Mouse (Mus musculus): ENCODE data around the gene Slc30a10. TPM values are rescaled to one million over a fixed set of nuclear protein-coding genes. Genes with fewer than 3 reads are reported as not detected.
A peak's percentile ranks its signal among the peaks of the same experiment; 100 is the strongest.

Slc30a10 gene
- polyA plus RNA-seq, 1 experiment from 2014 or later = 0.24 TPM

- H3K4me3 ChIP-seq = no peak overlapping the region
- ATAC-seq (ENCODE audit: extremely low read depth, insufficient number of reproducible peaks, low FRiP score, low TSS enrichment) = no peak
- 77% methylated on average over 5 of the region's 5 CpGs for WGBS
- H3K4me1 ChIP-seq = peaks cover 4% of the 10 kb centered on the region; the same call in 1 of the 2 replicates
- no peak overlapping the region for H3K9ac ChIP-seq
- no peak overlapping the region for H3K4me2 ChIP-seq
- H3K9me3 ChIP-seq = no peaks in the 10 kb centered on the region
- H3K36me3 ChIP-seq = no peaks in the 10 kb centered on the region
- H3K27ac ChIP-seq (replicated peaks) = no peak overlapping the region
- no peaks in the 10 kb centered on the region for H3K27me3 ChIP-seq (replicated peaks)
These were observed 8.2 kb downstream of the Slc30a10 start for GRCm38 (mm10) chr1:185462889-185463288.

GRCm38 (mm10) chr1:185469551-185470021 lies 14.9 kb downstream of the Slc30a10 start:
- H3K27ac ChIP-seq (replicated peaks) = peak overlapping the region; percentile 50
- H3K4me2 ChIP-seq = peak overlapping the region; percentile 24
- 22% methylated on average over 8 of the region's 8 CpGs for WGBS

GRCm38 (mm10) chr1:185472025-185472720 lies 17.5 kb downstream of the Slc30a10 start:
- H3K9ac ChIP-seq = peak overlapping the region; percentile 28; the same call in 1 of the 2 replicates

More at GRCm38 (mm10) chr1:185469551-185470021, 14.9 kb downstream of the Slc30a10 start:
- Histone ChIP-seq H3K4me3 (no peak overlapping the region), H3K4me1 (peaks cover 27% of the 10 kb centered on the region), H3K9me3 (no peaks in the 10 kb centered on the region), H3K27me3 (replicated peaks) (no peaks in the 10 kb centered on the region), H3K36me3 (no peaks in the 10 kb centered on the region), H3K9ac (0 out of 2 replicates have a peak overlapping the region, but pooled peaks have one; percentile 41)
- no peak for ATAC-seq (ENCODE audit: extremely low read depth, insufficient number of reproducible peaks, low FRiP score, low TSS enrichment)

DNA sequence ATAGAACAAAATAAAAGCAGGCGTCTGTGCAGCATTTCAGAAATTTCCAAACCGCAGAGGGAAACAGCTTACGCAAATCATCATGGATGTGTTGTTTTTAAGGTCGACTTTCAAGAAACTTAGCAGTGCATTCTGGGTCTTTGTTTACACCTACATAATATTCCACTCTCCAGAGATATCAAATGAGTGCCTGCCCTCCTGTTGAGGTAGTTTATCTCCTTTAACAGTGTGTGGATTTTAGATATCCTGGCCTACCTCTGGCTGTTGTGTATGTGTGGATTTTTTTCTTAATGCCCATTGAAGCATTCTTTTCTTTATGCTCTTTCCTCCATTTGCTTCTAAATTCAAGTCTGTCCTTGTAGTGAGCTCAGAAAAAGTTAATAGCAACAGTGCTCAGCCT lies 18.1 kb downstream of the Slc30a10 start:
- Histone ChIP-seq H3K9ac (no peak overlapping the region), H3K27me3 (replicated peaks) (no peaks in the 10 kb centered on the region), H3K4me2 (peak overlapping the region; percentile 35; the same call in 1 of the 2 replicates), H3K4me3 (no peak overlapping the region), H3K36me3 (no peaks in the 10 kb centered on the region), H3K4me1 (peaks cover 23% of the 10 kb centered on the region), H3K27ac (replicated peaks) (peak overlapping the region; percentile 58; the same call in 1 of the 2 replicates), H3K9me3 (no peaks in the 10 kb centered on the region)
- ATAC-seq (ENCODE audit: extremely low read depth, insufficient number of reproducible peaks, low FRiP score, low TSS enrichment) = no peak
- WGBS = 72% methylated on average over 4 of the region's 4 CpGs

More at GRCm38 (mm10) chr1:185472025-185472720, 17.5 kb downstream of the Slc30a10 start:
- H3K4me3 ChIP-seq = no peak overlapping the region
- peak; percentile 70; the same call in 1 of the 2 replicates for ATAC-seq (ENCODE audit: extremely low read depth, insufficient number of reproducible peaks, low FRiP score, low TSS enrichment)
- H3K27me3 ChIP-seq (replicated peaks) = no peaks in the 10 kb centered on the region
- peak overlapping the region; percentile 58; the same call in 1 of the 2 replicates for H3K27ac ChIP-seq (replicated peaks)
- peak overlapping the region; percentile 35 for H3K4me2 ChIP-seq
- peaks cover 23% of the 10 kb centered on the region for H3K4me1 ChIP-seq
- H3K9me3 ChIP-seq = no peaks in the 10 kb centered on the region
- H3K36me3 ChIP-seq = no peaks in the 10 kb centered on the region
- 25% methylated on average over 8 of the region's 8 CpGs for WGBS

- H3K27ac ChIP-seq (replicated peaks) = no peak overlapping the region
- WGBS = 81% methylated on average over 1 of the region's 1 CpGs
These were observed 18.8 kb downstream of the Slc30a10 start for GRCm38 (mm10) chr1:185473437-185473836.

GRCm38 (mm10) chr1:185479861-185480260 lies 25.2 kb downstream of the Slc30a10 start:
- no peak for ATAC-seq (ENCODE audit: extremely low read depth, insufficient number of reproducible peaks, low FRiP score, low TSS enrichment)
- Histone ChIP-seq H3K36me3 (no peaks in the 10 kb centered on the region), H3K27me3 (replicated peaks) (no peaks in the 10 kb centered on the region), H3K4me3 (no peak overlapping the region), H3K4me2 (no peak overlapping the region), H3K4me1 (no peaks in the 10 kb centered on the region), H3K9ac (no peak overlapping the region), H3K9me3 (no peaks in the 10 kb centered on the region), H3K27ac (replicated peaks) (no peak overlapping the region)
- 95% methylated on average over 4 of the region's 4 CpGs for WGBS

More at GRCm38 (mm10) chr1:185473437-185473836, 18.8 kb downstream of the Slc30a10 start:
- peaks cover 23% of the 10 kb centered on the region for H3K4me1 ChIP-seq
- no peaks in the 10 kb centered on the region for H3K36me3 ChIP-seq
- H3K4me2 ChIP-seq = no peak overlapping the region
- H3K9me3 ChIP-seq = no peaks in the 10 kb centered on the region
- H3K27me3 ChIP-seq (replicated peaks) = no peaks in the 10 kb centered on the region
- H3K9ac ChIP-seq = no peak overlapping the region
- no peak overlapping the region for H3K4me3 ChIP-seq
- ATAC-seq (ENCODE audit: extremely low read depth, insufficient number of reproducible peaks, low FRiP score, low TSS enrichment) = no peak

- H3K9me3 ChIP-seq = no peaks in the 10 kb centered on the region
- no peak for ATAC-seq (ENCODE audit: extremely low read depth, insufficient number of reproducible peaks, low FRiP score, low TSS enrichment)
- peak overlapping the region; percentile 44 for H3K4me2 ChIP-seq
- H3K9ac ChIP-seq = no peak overlapping the region
- no peaks in the 10 kb centered on the region for H3K4me1 ChIP-seq
- no peak overlapping the region for H3K4me3 ChIP-seq
- no peaks in the 10 kb centered on the region for H3K36me3 ChIP-seq
- no peaks in the 10 kb centered on the region for H3K27me3 ChIP-seq (replicated peaks)
- H3K27ac ChIP-seq (replicated peaks) = no peak overlapping the region
- WGBS = 60% methylated on average over 19 of the region's 19 CpGs
These were observed 27.5 kb downstream of the Slc30a10 start for GRCm38 (mm10) chr1:185482001-185482761.

GRCm38 (mm10) chr1:185482762-185483161 lies 28.1 kb downstream of the Slc30a10 start:
- 88% methylated on average over 2 of the region's 2 CpGs for WGBS
- no peak for ATAC-seq (ENCODE audit: extremely low read depth, insufficient number of reproducible peaks, low FRiP score, low TSS enrichment)
- Histone ChIP-seq H3K27me3 (replicated peaks) (no peaks in the 10 kb centered on the region; the same call in 1 of the 2 replicates), H3K9me3 (no peaks in the 10 kb centered on the region), H3K36me3 (no peaks in the 10 kb centered on the region), H3K4me1 (no peaks in the 10 kb centered on the region), H3K4me2 (no peak overlapping the region), H3K9ac (no peak overlapping the region), H3K4me3 (no peak overlapping the region), H3K27ac (replicated peaks) (no peak overlapping the region)

DNA sequence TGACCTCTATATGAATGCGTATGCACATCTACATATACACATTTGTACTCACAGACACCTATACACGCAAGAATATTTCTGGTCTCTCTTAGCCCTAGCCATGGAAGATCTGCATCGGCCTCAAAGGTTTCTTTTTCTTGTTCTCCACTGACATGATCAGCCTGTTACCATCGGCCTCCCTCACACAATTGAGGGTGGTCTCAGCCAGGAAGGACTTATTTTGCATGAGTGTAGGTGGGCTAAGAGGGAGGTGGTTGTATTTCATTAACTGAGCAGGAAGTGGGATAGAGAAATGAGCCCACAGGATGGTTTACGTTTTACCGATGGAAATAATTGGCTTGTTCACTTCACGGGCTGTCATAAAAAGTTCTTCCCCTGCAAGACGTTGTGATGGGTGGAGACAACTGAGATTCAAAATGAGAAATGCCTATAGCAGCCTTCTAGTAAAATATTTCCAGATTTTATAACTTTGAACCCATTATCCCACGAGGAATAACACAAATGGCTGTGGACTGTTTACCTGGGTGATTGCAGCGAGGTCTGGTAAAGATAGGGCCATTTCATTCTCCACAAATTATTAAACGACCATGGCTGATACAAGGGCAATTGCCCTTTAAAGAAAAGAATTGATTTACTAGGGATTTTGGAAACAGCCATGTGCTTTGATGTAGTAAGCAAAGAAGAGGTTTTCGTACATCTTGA lies 28.9 kb downstream of the Slc30a10 start:
- H3K4me1 ChIP-seq = no peaks in the 10 kb centered on the region
- no peaks in the 10 kb centered on the region for H3K36me3 ChIP-seq
- no peak overlapping the region for H3K4me2 ChIP-seq
- 83% methylated on average over 12 of the region's 12 CpGs for WGBS
- no peaks in the 10 kb centered on the region for H3K9me3 ChIP-seq
- no peak overlapping the region for H3K27ac ChIP-seq (replicated peaks)
- no peak overlapping the region for H3K4me3 ChIP-seq
- no peak overlapping the region for H3K9ac ChIP-seq
- no peak for ATAC-seq (ENCODE audit: extremely low read depth, insufficient number of reproducible peaks, low FRiP score, low TSS enrichment)
- H3K27me3 ChIP-seq (replicated peaks) = no peaks in the 10 kb centered on the region; the same call in none of the 2 replicates

- Histone ChIP-seq H3K36me3 (no peaks in the 10 kb centered on the region), H3K4me2 (no peak overlapping the region), H3K9ac (no peak overlapping the region), H3K9me3 (no peaks in the 10 kb centered on the region), H3K4me1 (peaks cover 4% of the 10 kb centered on the region; the same call in 1 of the 2 replicates), H3K4me3 (no peak overlapping the region), H3K27ac (replicated peaks) (no peak overlapping the region), H3K27me3 (replicated peaks) (no peaks in the 10 kb centered on the region; the same call in none of the 2 replicates)
- 75% methylated on average over 19 of the region's 19 CpGs for WGBS
- no peak for ATAC-seq (ENCODE audit: extremely low read depth, insufficient number of reproducible peaks, low FRiP score, low TSS enrichment)
These were observed 29.6 kb downstream of the Slc30a10 start for GRCm38 (mm10) chr1:185484281-185484680.

DNA sequence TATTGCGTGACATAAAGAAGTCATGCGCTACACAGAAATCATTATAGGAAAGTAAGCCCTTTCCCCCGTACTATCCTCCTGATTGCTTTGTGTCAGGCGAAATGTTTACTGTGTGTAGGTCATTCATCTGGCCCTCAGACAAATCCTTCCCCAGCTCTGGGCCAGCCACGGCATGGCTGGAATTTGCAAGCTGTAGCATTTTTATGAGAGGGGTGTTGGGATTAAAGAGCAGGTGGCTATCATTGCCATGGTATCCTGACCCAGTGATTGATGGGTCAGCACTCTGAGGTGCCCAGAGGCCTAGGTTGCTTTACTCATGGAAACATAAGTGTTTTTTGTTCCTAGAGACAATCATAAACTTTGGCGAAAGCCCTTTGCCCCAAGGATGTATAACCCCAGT lies 35.2 kb downstream of the Slc30a10 start:
- ATAC-seq (ENCODE audit: extremely low read depth, insufficient number of reproducible peaks, low FRiP score, low TSS enrichment) = no peak
- Histone ChIP-seq H3K4me1 (peaks cover 4% of the 10 kb centered on the region; the same call in 1 of the 2 replicates), H3K36me3 (no peaks in the 10 kb centered on the region), H3K4me2 (no peak overlapping the region), H3K27me3 (replicated peaks) (no peaks in the 10 kb centered on the region; the same call in none of the 2 replicates), H3K9ac (no peak overlapping the region), H3K4me3 (no peak overlapping the region), H3K27ac (replicated peaks) (no peak overlapping the region), H3K9me3 (no peaks in the 10 kb centered on the region)
- WGBS = 78% methylated on average over 6 of the region's 6 CpGs
